ENCODE assay signal across 10 mouse cellular contexts in genomic region chr7:64349147-64349861, GRCm38 (mm10). TPM values are rescaled to one million over a fixed set of nuclear protein-coding genes. Genes with fewer than 3 reads are reported as not detected.
A peak's percentile ranks its signal among the peaks of the same experiment; 100 is the strongest.
DNase-seq lines count a peak whose midpoint lies in the region; ATAC-seq lines count a peak whose summit lies in the region.
"Had no signal": no experiment of that assay in that cellular context is flagged by ENCODE, and none has a peak within 500 bp of the region (broad histone marks: within the 10 kb centered on the region; RNA-seq: fewer than 3 reads in every experiment).

No protein-coding gene starts in this region.

- H3K9ac ChIP-seq in midbrain, embryonic 14.5 days (replicated peaks; ENCODE audit: low read length) = no peak overlapping the region
- H3K9ac ChIP-seq in midbrain, embryonic 15.5 days = no peak overlapping the region
- no peak overlapping the region for H3K9ac ChIP-seq in stomach, embryonic 16.5 days (ENCODE audit: low read length)

- no peaks in the 10 kb centered on the region for H3K9me3 ChIP-seq in midbrain, embryonic 14.5 days (ENCODE audit: control insufficient read depth, low read length)
- H3K9me3 ChIP-seq in midbrain, embryonic 15.5 days = no peaks in the 10 kb centered on the region
- no peaks in the 10 kb centered on the region for H3K9me3 ChIP-seq in stomach, embryonic 16.5 days (replicated peaks; ENCODE audit: control insufficient read depth, low read length)

- H3K4me1 ChIP-seq in midbrain, embryonic 14.5 days (ENCODE audit: control insufficient read depth, insufficient read depth, low read length) = no peaks in the 10 kb centered on the region
- H3K4me1 ChIP-seq in midbrain, embryonic 15.5 days = peaks cover 7% of the 10 kb centered on the region; the same call in 1 of the 2 replicates
- no peaks in the 10 kb centered on the region for H3K4me1 ChIP-seq in stomach, embryonic 16.5 days (ENCODE audit: control insufficient read depth, insufficient read depth, low read length)

- 84% methylated on average over 15 of the region's 15 CpGs for WGBS in midbrain, embryonic 14.5 days
- 80% methylated on average over 15 of the region's 15 CpGs for whole genome bisulfite sequencing in midbrain, embryonic 15.5 days
- 83% methylated on average over 15 of the region's 15 CpGs for WGBS in stomach, embryonic 16.5 days

- no peak overlapping the region for H3K4me3 ChIP-seq in midbrain, embryonic 14.5 days (replicated peaks; ENCODE audit: low read depth, low read length)
- H3K4me3 ChIP-seq in midbrain, embryonic 15.5 days = no peak overlapping the region
- H3K4me3 ChIP-seq in stomach, embryonic 16.5 days (replicated peaks; ENCODE audit: low read length) = no peak overlapping the region

- DNase-seq in cerebellum, adult 9-10 months = peak; percentile 39
- DNase-seq in midbrain, embryonic 14.5 days = peak; percentile 41
- peak; percentile 38 to 46 for DNase-seq in layer of hippocampus, postnatal 36 days
- DNase-seq in heart, postnatal 4 days = no peak
- DNase-seq in gastrocnemius, postnatal 14 days = no peak
- DNase-seq: spleen, adult 18-20 months had no signal

- H3K4me2 ChIP-seq in midbrain, embryonic 14.5 days (ENCODE audit: low read length) = no peak overlapping the region
- no peak overlapping the region for H3K4me2 ChIP-seq in midbrain, embryonic 15.5 days
- no peak overlapping the region for H3K4me2 ChIP-seq in stomach, embryonic 16.5 days (ENCODE audit: low read depth, low read length)

- no peaks in the 10 kb centered on the region for H3K27me3 ChIP-seq in midbrain, embryonic 14.5 days (ENCODE audit: control insufficient read depth, insufficient read depth, low read length)
- no peaks in the 10 kb centered on the region for H3K27me3 ChIP-seq in midbrain, embryonic 15.5 days (replicated peaks)
- H3K27me3 ChIP-seq in stomach, embryonic 16.5 days (ENCODE audit: control insufficient read depth, insufficient read depth, low read length) = no peaks in the 10 kb centered on the region

- no peak for ATAC-seq in cerebellum, adult (ENCODE audit: insufficient number of reproducible peaks, low FRiP score, low TSS enrichment)
- ATAC-seq in midbrain, embryonic 14.5 days (ENCODE audit: low FRiP score, low TSS enrichment) = no peak
- no peak for ATAC-seq in midbrain, embryonic 15.5 days (replicated peaks)
- peak; percentile 50; the same call in 1 of the 2 replicates for ATAC-seq in stomach, embryonic 16.5 days (ENCODE audit: insufficient read depth, low FRiP score)
- ATAC-seq: intestine, postnatal 0 days had no signal

- H3K36me3 ChIP-seq in midbrain, embryonic 14.5 days (ENCODE audit: control insufficient read depth, insufficient read depth, low read length) = peaks cover 35% of the 10 kb centered on the region
- H3K36me3 ChIP-seq in midbrain, embryonic 15.5 days (replicated peaks) = 0 out of 2 replicates have a peak, but pooled peaks cover 12% of the 10 kb centered on the region
- 0 out of 2 replicates have a peak, but pooled peaks cover 4% of the 10 kb centered on the region for H3K36me3 ChIP-seq in stomach, embryonic 16.5 days (ENCODE audit: control insufficient read depth, insufficient read depth, low read length)

- intact Hi-C loops in gastrocnemius, postnatal 14 days (cut with DNase I; ENCODE audit: low total_unique reads) = no loop called here

- no peak overlapping the region for H3K27ac ChIP-seq in midbrain, embryonic 14.5 days (replicated peaks; ENCODE audit: low read depth, low read length)
- H3K27ac ChIP-seq in midbrain, embryonic 15.5 days = no peak overlapping the region
- no peak overlapping the region for H3K27ac ChIP-seq in stomach, embryonic 16.5 days (ENCODE audit: low read length)

RNA-seq across cellular contexts. Expression of gene Fan1, which starts 24.6 kb away (rescaled TPM):
- polyA plus RNA-seq in midbrain, embryonic 14.5 days (2014; fragmentation: Nextera tagmentation; extraction: Ambion mirVana) = 4.7 and 5.0 TPM in 2 replicates
- polyA plus RNA-seq in midbrain, embryonic 15.5 days (2015; fragmentation: Nextera tagmentation; extraction: Ambion mirVana) = 7.1 and 7.6 TPM in 2 replicates
- 10 to 100 TPM; 12.2 to 13.1 TPM for total RNA-seq in layer of hippocampus, postnatal 36 days (2021)
- polyA plus RNA-seq in stomach, embryonic 16.5 days (2015; fragmentation: Nextera tagmentation; extraction: Ambion mirVana) = 5.4 and 5.7 TPM in 2 replicates
- total RNA-seq in heart, postnatal 4 days (2021) = 1 to 10 TPM; 6.6 to 7.2 TPM
- total RNA-seq in gastrocnemius, postnatal 14 days (2021) = 1 to 10 TPM; 6.0 to 6.1 TPM

RNA-seq across cellular contexts. Expression of gene Mphosph10, which starts 42.8 kb away (rescaled TPM):
- 19.6 and 25.2 TPM in 2 replicates for polyA plus RNA-seq in midbrain, embryonic 14.5 days (2014; fragmentation: Nextera tagmentation; extraction: Ambion mirVana)
- polyA plus RNA-seq in midbrain, embryonic 15.5 days (2015; fragmentation: Nextera tagmentation; extraction: Ambion mirVana) = 23.2 and 23.7 TPM in 2 replicates
- 10 to 100 TPM; 23.9 TPM for total RNA-seq in layer of hippocampus, postnatal 36 days (2021)
- polyA plus RNA-seq in stomach, embryonic 16.5 days (2015; fragmentation: Nextera tagmentation; extraction: Ambion mirVana) = 38.0 and 43.9 TPM in 2 replicates
- total RNA-seq in heart, postnatal 4 days (2021) = 10 to 100 TPM; 16.6 to 17.4 TPM
- total RNA-seq in gastrocnemius, postnatal 14 days (2021) = 10 to 100 TPM; 12.4 to 16.6 TPM

RNA-seq across cellular contexts. Expression of gene Mcee, which starts 43.1 kb away (rescaled TPM):
- polyA plus RNA-seq in midbrain, embryonic 14.5 days (2014; fragmentation: Nextera tagmentation; extraction: Ambion mirVana) = 31.9 and 37.5 TPM in 2 replicates
- polyA plus RNA-seq in midbrain, embryonic 15.5 days (2015; fragmentation: Nextera tagmentation; extraction: Ambion mirVana) = 32.8 and 33.4 TPM in 2 replicates
- 10 to 100 TPM; 45.1 to 51.9 TPM for total RNA-seq in layer of hippocampus, postnatal 36 days (2021)
- polyA plus RNA-seq in stomach, embryonic 16.5 days (2015; fragmentation: Nextera tagmentation; extraction: Ambion mirVana) = 84.1 and 93.7 TPM in 2 replicates
- total RNA-seq in heart, postnatal 4 days (2021) = 100 to 1,000 TPM; 103 to 108 TPM
- total RNA-seq in gastrocnemius, postnatal 14 days (2021) = 10 to 100 TPM; 61.5 to 73.1 TPM

Comparison
In these comparisons a context has a peak if more than half of its experiments do, and no peak if none do; other contexts are left out.
1. DNase-seq: peak in cerebellum, adult 9-10 months (single experiment), midbrain, embryonic 14.5 days (single experiment) and layer of hippocampus, postnatal 36 days (2 of 2); none in heart, postnatal 4 days (single experiment) and gastrocnemius, postnatal 14 days (single experiment).